Mouse (Mus musculus): ENCODE results near the gene Tnfaip8l1.

The Tnfaip8l1 gene

GRCm38 (mm10) chr17:56183658-56184103, 21.4 kb downstream of the Tnfaip8l1 start, which contains the start of gene Mydgf:
Gene Mydgf (minus strand): TSS chr17:56183920.
- peak; percentile 96 for DNase-seq

GRCm38 (mm10) chr17:56185281-56186141, 23.2 kb downstream of the Tnfaip8l1 start:
- peak; percentile 74 for DNase-seq

GRCm38 (mm10) chr17:56191266-56191665, 29.0 kb downstream of the Tnfaip8l1 start:
- no peak for DNase-seq

GRCm38 (mm10) chr17:56194357-56194756, 32.1 kb downstream of the Tnfaip8l1 start:
- no peak for DNase-seq

GRCm38 (mm10) chr17:56194765-56195164, 32.5 kb downstream of the Tnfaip8l1 start:
- no peak for DNase-seq

GRCm38 (mm10) chr17:56196860-56197259, 34.6 kb downstream of the Tnfaip8l1 start:
- peak; percentile 20 for DNase-seq

- DNase-seq = peak; percentile 25
Measured at GRCm38 (mm10) chr17:56200586-56200985, 38.3 kb downstream of the Tnfaip8l1 start.

- no peak for DNase-seq
Measured at GRCm38 (mm10) chr17:56201642-56202041, 39.4 kb downstream of the Tnfaip8l1 start.

- no peak for DNase-seq
Measured at GRCm38 (mm10) chr17:56202476-56202875, 40.2 kb downstream of the Tnfaip8l1 start.

GRCm38 (mm10) chr17:56203729-56204128, 41.5 kb downstream of the Tnfaip8l1 start:
- no peak for DNase-seq

- DNase-seq = no peak
Measured at GRCm38 (mm10) chr17:56206276-56206884, 44.1 kb downstream of the Tnfaip8l1 start.

GRCm38 (mm10) chr17:56206986-56207674, 44.9 kb downstream of the Tnfaip8l1 start:
- no peak for DNase-seq

GRCm38 (mm10) chr17:56207963-56208530, 45.8 kb downstream of the Tnfaip8l1 start:
- DNase-seq = no peak

- no peak for DNase-seq
Measured at GRCm38 (mm10) chr17:56208821-56209220, 46.5 kb downstream of the Tnfaip8l1 start.

- DNase-seq = no peak
Measured at GRCm38 (mm10) chr17:56211090-56211489, 48.8 kb downstream of the Tnfaip8l1 start.

- no peak for DNase-seq
Measured at GRCm38 (mm10) chr17:56212676-56213075, 50.4 kb downstream of the Tnfaip8l1 start.

GRCm38 (mm10) chr17:56214229-56214628, 52.0 kb downstream of the Tnfaip8l1 start:
- no peak for DNase-seq

- DNase-seq = no peak
Measured at GRCm38 (mm10) chr17:56217670-56218069, 55.4 kb downstream of the Tnfaip8l1 start.

- DNase-seq = peak; percentile 99
Measured at GRCm38 (mm10) chr17:56218377-56219191, 56.3 kb downstream of the Tnfaip8l1 start, which contains the start of gene Dpp9. Gene Dpp9 (minus strand): TSS chr17:56218905.

- no peak for DNase-seq
Measured at GRCm38 (mm10) chr17:56219251-56219650, 57.0 kb downstream of the Tnfaip8l1 start.

- no peak for DNase-seq
Measured at GRCm38 (mm10) chr17:56219805-56220204, 57.5 kb downstream of the Tnfaip8l1 start.
